Comparison of ENCODE assay signal across 8 mouse cellular contexts in the genomic region with DNA sequence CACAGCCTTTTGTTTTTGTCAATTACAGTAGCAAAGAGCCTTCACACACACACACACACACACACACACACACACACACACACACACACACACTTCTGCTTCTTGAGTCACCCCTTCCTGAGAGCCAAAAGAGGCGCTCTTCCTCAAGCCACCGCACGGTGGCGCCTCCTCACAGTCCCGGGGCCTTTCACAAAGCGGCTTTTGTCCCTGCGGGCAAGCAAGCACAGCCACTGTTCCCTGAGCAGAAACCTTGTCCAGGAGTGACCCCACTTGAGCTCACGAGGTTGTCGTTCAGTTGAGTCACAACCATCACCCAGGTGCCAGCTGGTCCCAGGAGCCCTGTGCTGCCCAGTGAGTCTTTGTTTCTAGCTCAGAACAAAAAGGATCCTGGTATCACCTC. TPM values are rescaled to one million over a fixed set of nuclear protein-coding genes. Genes with fewer than 3 reads are reported as not detected.
DNase-seq lines count a peak whose midpoint lies in the region; ATAC-seq and TF ChIP-seq lines count a peak whose summit lies in the region.

No protein-coding gene starts in this region.

- DNase-seq in c-Kit-positive CD71-positive TER-119-negative erythroid progenitor cells, embryonic 14.5 days (ENCODE audit: low read depth) = peak; percentile 21
- DNase-seq in forebrain, embryonic 14.5 days (ENCODE audit: low spot score) = peak; percentile 85
- DNase-seq in heart, postnatal 36 days = peak; percentile 78 to 84
- peak; percentile 83 for DNase-seq in layer of hippocampus, adult 11-12 months (ENCODE audit: low spot score)
- DNase-seq in lung, adult 2 months = peak; percentile 81
- peak; percentile 90 for DNase-seq in testis, postnatal 10 days (ENCODE audit: low spot score)

- 0 out of 2 replicates have a peak, but pooled peaks cover 3% of the 10 kb centered on the region for H3K9me3 ChIP-seq in ES-Bruce4 (replicated peaks; ENCODE audit: control insufficient read depth, insufficient read depth, low read length, poor library complexity, severe bottlenecking)
- no peaks in the 10 kb centered on the region for H3K9me3 ChIP-seq in forebrain, embryonic 14.5 days (replicated peaks; ENCODE audit: control insufficient read depth, low read length)

- no peak overlapping the region for H3K9ac ChIP-seq in ES-Bruce4 (ENCODE audit: low read depth, poor library complexity, severe bottlenecking)
- no peak overlapping the region for H3K9ac ChIP-seq in forebrain, embryonic 14.5 days (ENCODE audit: low read length)

- intact Hi-C loops in heart, postnatal 36 days (cut with DNase I) = loop anchor here (1.0 to 10.0 kb wide), 5 partner anchors 55 to 984 kb away; no protein-coding TSS in a partner anchor

- 1% methylated on average over 9 of the region's 9 CpGs for WGBS in forebrain, embryonic 14.5 days
- WGBS in lung, adult 2 months = 5% methylated on average over 9 of the region's 9 CpGs
- WGBS in olfactory bulb, adult 2 months = 2% methylated on average over 9 of the region's 9 CpGs

- TF ChIP-seq EP300 in ES-Bruce4 (IDR thresholded peaks at IDR 0.05; ENCODE audit: insufficient read depth, low read depth, low read length) = no peak

- ATAC-seq in forebrain, embryonic 14.5 days = peak; percentile 67

- no peak overlapping the region for H3K4me3 ChIP-seq in ES-Bruce4 (ENCODE audit: low read depth, low read length)
- no peak overlapping the region for H3K4me3 ChIP-seq in forebrain, embryonic 14.5 days (ENCODE audit: low read depth, low read length)
- no peak overlapping the region for H3K4me3 ChIP-seq in lung, adult 2 months (replicated peaks; ENCODE audit: extremely low read depth, low read depth, low read length)
- no peak overlapping the region for H3K4me3 ChIP-seq in olfactory bulb, adult 2 months (ENCODE audit: insufficient read depth, low read depth, low read length)

- H3K4me2 ChIP-seq in forebrain, embryonic 14.5 days (ENCODE audit: low read length) = no peak overlapping the region

- no peaks in the 10 kb centered on the region for H3K4me1 ChIP-seq in ES-Bruce4 (ENCODE audit: control insufficient read depth, insufficient read depth, low read length)
- H3K4me1 ChIP-seq in forebrain, embryonic 14.5 days (ENCODE audit: control insufficient read depth, insufficient read depth, low read length) = peaks cover 8% of the 10 kb centered on the region; the same call in 1 of the 2 replicates
- peaks cover 6% of the 10 kb centered on the region; the same call in 1 of the 2 replicates for H3K4me1 ChIP-seq in lung, adult 2 months (ENCODE audit: control insufficient read depth, insufficient read depth, low read length)
- peaks cover 5% of the 10 kb centered on the region; the same call in 1 of the 2 replicates for H3K4me1 ChIP-seq in olfactory bulb, adult 2 months (ENCODE audit: control insufficient read depth, insufficient read depth, low read length)

- TF ChIP-seq CTCF in ES-Bruce4 (IDR thresholded peaks at IDR 0.05; ENCODE audit: low read depth, low read length) = peak; percentile 77
- peak; percentile 76 for TF ChIP-seq CTCF in lung, adult 2 months (IDR thresholded peaks at IDR 0.05; ENCODE audit: insufficient read depth, low read length)
- TF ChIP-seq CTCF in olfactory bulb, adult 2 months (IDR thresholded peaks at IDR 0.05; ENCODE audit: insufficient read depth, low read depth, low read length) = peak; percentile 93

- no peaks in the 10 kb centered on the region for H3K36me3 ChIP-seq in ES-Bruce4 (ENCODE audit: control insufficient read depth, insufficient read depth, low read length, poor library complexity, severe bottlenecking)
- no peaks in the 10 kb centered on the region for H3K36me3 ChIP-seq in forebrain, embryonic 14.5 days (ENCODE audit: control insufficient read depth, insufficient read depth, low read length)

- no peaks in the 10 kb centered on the region for H3K27me3 ChIP-seq in ES-Bruce4 (ENCODE audit: control insufficient read depth, insufficient read depth, low read length, poor library complexity, severe bottlenecking)
- no peaks in the 10 kb centered on the region for H3K27me3 ChIP-seq in forebrain, embryonic 14.5 days (replicated peaks; ENCODE audit: control insufficient read depth, insufficient read depth, low read length)

- TF ChIP-seq POLR2A in ES-Bruce4 (IDR thresholded peaks at IDR 0.05; ENCODE audit: insufficient read depth, low read length) = no peak
- TF ChIP-seq POLR2A in lung, adult 2 months (IDR thresholded peaks at IDR 0.05; ENCODE audit: borderline replicate concordance, extremely low read depth, low read depth, low read length) = no peak
- no peak for TF ChIP-seq POLR2A in olfactory bulb, adult 2 months (IDR thresholded peaks at IDR 0.05; ENCODE audit: insufficient read depth, low read depth, low read length)

- no peak overlapping the region for H3K27ac ChIP-seq in ES-Bruce4 (ENCODE audit: insufficient read depth, low read length)
- no peak overlapping the region for H3K27ac ChIP-seq in forebrain, embryonic 14.5 days (ENCODE audit: low read depth, low read length)
- H3K27ac ChIP-seq in olfactory bulb, adult 2 months (ENCODE audit: insufficient read depth, low read depth, low read length) = no peak overlapping the region

RNA-seq across cellular contexts. Expression of gene Mrpl19, which starts 21.3 kb away (rescaled TPM):
- 20.9 and 26.3 TPM in 2 replicates for polyA plus RNA-seq in ES-Bruce4 (2011; ENCODE audit: insufficient read depth, insufficient read length, low read depth, missing spikeins)
- polyA plus RNA-seq in forebrain, embryonic 14.5 days (2014; fragmentation: Nextera tagmentation; extraction: Ambion mirVana) = 32.9 and 33.5 TPM in 2 replicates
- total RNA-seq in heart, postnatal 36 days (2021) = 10 to 100 TPM; 32.1 to 39.4 TPM
- polyA plus RNA-seq in lung, adult 2 months (2012; rRNA removed) = 2.0 and 2.8 TPM in 2 replicates
- polyA plus RNA-seq in olfactory bulb, adult 2 months (2012; ENCODE audit: insufficient read depth, insufficient read length, low replicate concordance, missing spikeins) = not detected in 2 replicates

RNA-seq across cellular contexts. Expression of gene Eva1a, which starts 53.8 kb away (rescaled TPM):
- polyA plus RNA-seq in ES-Bruce4 (2011; ENCODE audit: insufficient read depth, insufficient read length, low read depth, missing spikeins) = 0.79 and 2.2 TPM in 2 replicates
- 1.1 TPM in 2 replicates for polyA plus RNA-seq in forebrain, embryonic 14.5 days (2014; fragmentation: Nextera tagmentation; extraction: Ambion mirVana)
- 1 to 10 TPM; 2.6 to 2.8 TPM for total RNA-seq in heart, postnatal 36 days (2021)
- 8.6 and 15.3 TPM in 2 replicates for polyA plus RNA-seq in lung, adult 2 months (2012; rRNA removed)
- polyA plus RNA-seq in olfactory bulb, adult 2 months (2012; ENCODE audit: insufficient read depth, insufficient read length, low replicate concordance, missing spikeins) = not detected in 2 replicates

Comparison
In these comparisons a context has a peak if more than half of its experiments do, and no peak if none do; other contexts are left out.
1. DNase-seq: peak in every context shown above with its lines; median percentile 90 in testis, postnatal 10 days; 85 in forebrain, embryonic 14.5 days; 83 in layer of hippocampus, adult 11-12 months; 81 in heart, postnatal 36 days; 81 in lung, adult 2 months; 21 in c-Kit-positive CD71-positive TER-119-negative erythroid progenitor cells, embryonic 14.5 days.